Mouse (Mus musculus) forebrain, embryonic 10.5 days (tissue): ENCODE results near the gene Gm6899. TPM values are rescaled to one million over a fixed set of nuclear protein-coding genes. Genes with fewer than 3 reads are reported as not detected.

Source experiments
- DNase-seq: peaks from one replicate; pipeline ENCODE4 v3.0.0-alpha.2; 2017; ENCODE audit warnings: low spot score; ENCODE audit errors: extremely low spot score
- H3K27ac ChIP-seq: fragments of 300-500 bp; sonication (generic); 2 replicates; pipeline ENCODE4 v1.5.1; 2016; ENCODE audit warnings: mild to moderate bottlenecking
- H3K27me3 ChIP-seq: fragments of 300-500 bp; sonication (generic); 2 replicates; pipeline ENCODE4 v1.6.1; 2016; ENCODE audit warnings: mild to moderate bottlenecking; ENCODE audit not compliant: poor library complexity, severe bottlenecking
- H3K36me3 ChIP-seq: fragments of 300-500 bp; sonication (generic); replicated peaks from 2 replicates; pipeline ENCODE4 v1.6.1; 2016; ENCODE audit warnings: mild to moderate bottlenecking, moderate library complexity
- H3K4me1 ChIP-seq: fragments of 300-500 bp; sonication (generic); 2 replicates; pipeline ENCODE4 v1.6.1; 2016
- H3K4me3 ChIP-seq: fragments of 300-500 bp; sonication (generic); 2 replicates; pipeline ENCODE4 v1.5.1; 2016; ENCODE audit warnings: mild to moderate bottlenecking, moderate library complexity
- H3K9me3 ChIP-seq: fragments of 300-500 bp; sonication (generic); 2 replicates; pipeline ENCODE4 v1.6.1; 2016; ENCODE audit warnings: mild to moderate bottlenecking, moderate library complexity
- WGBS: fragments of 180-500 bp; shearing (Covaris S2); methylation state at CpG from one replicate; pipeline ENCODE4 v1.1.7; 2016; 5-methylcytosine and 5-hydroxymethylcytosine counted together
- polyA plus RNA-seq: library from polyadenylated mRNA; unstranded; fragments of >200 nt; fragmentation: Nextera tagmentation; extraction: Ambion mirVana; gene quantifications from 2 replicates; pipeline ENCODE4 v1.2.1, GENCODE M21; 2016

Gm6899 gene
- 0.31 TPM in 1 of 2 replicates, not detected in the other for polyA plus RNA-seq

GRCm38 (mm10) chr11:26593061-26594059 lies at the start of gene Gm6899, which contains the start of gene Vrk2:
TSS of gene Gm6899 (plus strand) at chr11:26593241.
TSS of gene Vrk2 (minus strand) at chr11:26593999.
- WGBS = under 1% methylated on average over 60 of the region's 60 CpGs
- no peaks in the 10 kb centered on the region for H3K36me3 ChIP-seq
- no peaks in the 10 kb centered on the region for H3K27me3 ChIP-seq
- no peaks in the 10 kb centered on the region for H3K9me3 ChIP-seq
- H3K4me3 ChIP-seq = peak within 1 kb of the TSS; percentile 79
- H3K27ac ChIP-seq = peak within 1 kb of the TSS; percentile 95
- H3K4me1 ChIP-seq = peaks cover 20% of the 10 kb centered on the region
- peak; percentile 85 for DNase-seq

- Histone ChIP-seq H3K27me3 (no peaks in the 10 kb centered on the region), H3K27ac (no peak overlapping the region), H3K4me3 (no peak overlapping the region), H3K9me3 (peaks cover 3% of the 10 kb centered on the region; the same call in 1 of the 2 replicates), H3K36me3 (peaks cover 10% of the 10 kb centered on the region), H3K4me1 (no peaks in the 10 kb centered on the region)
- DNase-seq = no peak
- 88% methylated on average over 3 of the region's 3 CpGs for WGBS
Observed at GRCm38 (mm10) chr11:26551551-26551950, 41.5 kb upstream of the Gm6899 start.

- Histone ChIP-seq H3K27ac (no peak overlapping the region), H3K4me3 (no peak overlapping the region), H3K27me3 (no peaks in the 10 kb centered on the region), H3K9me3 (no peaks in the 10 kb centered on the region), H3K36me3 (no peaks in the 10 kb centered on the region), H3K4me1 (peaks cover 6% of the 10 kb centered on the region)
- WGBS = 90% methylated on average over 17 of the region's 17 CpGs
- no peak for DNase-seq
Observed at GRCm38 (mm10) chr11:26585409-26586366, 7.4 kb upstream of the Gm6899 start.

GRCm38 (mm10) chr11:26586367-26587183 lies 6.5 kb upstream of the Gm6899 start:
- no peak for DNase-seq
- Histone ChIP-seq H3K4me1 (peaks cover 6% of the 10 kb centered on the region), H3K36me3 (no peaks in the 10 kb centered on the region), H3K27ac (no peak overlapping the region), H3K27me3 (no peaks in the 10 kb centered on the region), H3K9me3 (no peaks in the 10 kb centered on the region), H3K4me3 (no peak overlapping the region)
- 85% methylated on average over 6 of the region's 6 CpGs for WGBS

GRCm38 (mm10) chr11:26587184-26587524 lies 5.9 kb upstream of the Gm6899 start:
- H3K4me3 ChIP-seq = no peak overlapping the region
- no peaks in the 10 kb centered on the region for H3K9me3 ChIP-seq
- H3K36me3 ChIP-seq = no peaks in the 10 kb centered on the region
- H3K27ac ChIP-seq = no peak overlapping the region
- no peaks in the 10 kb centered on the region for H3K27me3 ChIP-seq
- DNase-seq = no peak
- H3K4me1 ChIP-seq = peaks cover 6% of the 10 kb centered on the region
- 94% methylated on average over 1 of the region's 1 CpGs for WGBS

GRCm38 (mm10) chr11:26592395-26593053 lies 517 bp upstream of the Gm6899 start:
- WGBS = 26% methylated on average over 6 of the region's 6 CpGs
- peak; percentile 16 for DNase-seq
- Histone ChIP-seq H3K9me3 (no peaks in the 10 kb centered on the region), H3K4me1 (peaks cover 20% of the 10 kb centered on the region), H3K27me3 (no peaks in the 10 kb centered on the region), H3K36me3 (no peaks in the 10 kb centered on the region), H3K27ac (peak overlapping the region; percentile 95), H3K4me3 (peak overlapping the region; percentile 79)

- H3K4me3 ChIP-seq = no peak overlapping the region
- peaks cover 19% of the 10 kb centered on the region for H3K4me1 ChIP-seq
- H3K36me3 ChIP-seq = no peaks in the 10 kb centered on the region
- DNase-seq = no peak
- no peaks in the 10 kb centered on the region for H3K9me3 ChIP-seq
- WGBS = 73% methylated on average over 1 of the region's 1 CpGs
- H3K27me3 ChIP-seq = no peaks in the 10 kb centered on the region
- no peak overlapping the region for H3K27ac ChIP-seq
Observed at GRCm38 (mm10) chr11:26594487-26594886, 1.4 kb downstream of the Gm6899 start.

GRCm38 (mm10) chr11:26596186-26596585 lies 3.1 kb downstream of the Gm6899 start:
- Histone ChIP-seq H3K36me3 (no peaks in the 10 kb centered on the region), H3K4me1 (peaks cover 14% of the 10 kb centered on the region), H3K4me3 (no peak overlapping the region), H3K27ac (no peak overlapping the region), H3K9me3 (no peaks in the 10 kb centered on the region), H3K27me3 (no peaks in the 10 kb centered on the region)
- no peak for DNase-seq
- WGBS = 96% methylated on average over 1 of the region's 1 CpGs

- no peak for DNase-seq
- 88% methylated on average over 6 of the region's 6 CpGs for WGBS
- H3K4me1 ChIP-seq = peaks cover 14% of the 10 kb centered on the region
- no peak overlapping the region for H3K27ac ChIP-seq
- no peaks in the 10 kb centered on the region for H3K9me3 ChIP-seq
- H3K4me3 ChIP-seq = no peak overlapping the region
- H3K27me3 ChIP-seq = no peaks in the 10 kb centered on the region
- H3K36me3 ChIP-seq = no peaks in the 10 kb centered on the region
Observed at GRCm38 (mm10) chr11:26597145-26597544, 4.1 kb downstream of the Gm6899 start.

GRCm38 (mm10) chr11:26597761-26598160 lies 4.7 kb downstream of the Gm6899 start:
- WGBS = 90% methylated on average over 6 of the region's 6 CpGs
- no peak overlapping the region for H3K27ac ChIP-seq
- DNase-seq = no peak

GRCm38 (mm10) chr11:26598876-26599275 lies 5.8 kb downstream of the Gm6899 start:
- no peaks in the 10 kb centered on the region for H3K9me3 ChIP-seq
- no peaks in the 10 kb centered on the region for H3K27me3 ChIP-seq
- DNase-seq = no peak
- no peak overlapping the region for H3K27ac ChIP-seq
- no peaks in the 10 kb centered on the region for H3K36me3 ChIP-seq
- H3K4me1 ChIP-seq = peaks cover under 1% of the 10 kb centered on the region; the same call in 1 of the 2 replicates
- no peak overlapping the region for H3K4me3 ChIP-seq
- 88% methylated on average over 1 of the region's 1 CpGs for WGBS

More at GRCm38 (mm10) chr11:26597761-26598160, 4.7 kb downstream of the Gm6899 start:
- H3K4me3 ChIP-seq = no peak overlapping the region
- H3K36me3 ChIP-seq = no peaks in the 10 kb centered on the region
- peaks cover 8% of the 10 kb centered on the region for H3K4me1 ChIP-seq
- H3K27me3 ChIP-seq = no peaks in the 10 kb centered on the region
- no peaks in the 10 kb centered on the region for H3K9me3 ChIP-seq
